Mouse (Mus musculus) limb, embryonic 14.5 days (tissue): Measurements from ENCODE around the gene Gm37240. TPM values are rescaled to one million over a fixed set of nuclear protein-coding genes. Genes with fewer than 3 reads are reported as not detected.

Experiments
- ATAC-seq: fragments of 200-750 bp; cut with Nextera tagmentation; 2 replicates; pipeline ENCODE4 v1.8.0; 2017; ENCODE audit warnings: low read depth, moderate number of reproducible peaks, moderate TSS enrichment; ENCODE audit not compliant: low FRiP score
- DNase-seq: peaks from one replicate; pipeline ENCODE4 v3.0.0-alpha.2; 2015; ENCODE audit warnings: low spot score
- H3K27ac ChIP-seq: fragments of 300-500 bp; sonication (generic); replicated peaks from 2 replicates; pipeline ENCODE4 v1.5.1; 2014; ENCODE audit warnings: low read depth, mild to moderate bottlenecking, low read length, moderate library complexity, mixed read lengths
- H3K27me3 ChIP-seq: fragments of 300-500 bp; sonication (generic); 2 replicates; pipeline ENCODE4 v1.6.1; 2014; ENCODE audit warnings: low read length, mixed read lengths; ENCODE audit not compliant: control insufficient read depth, insufficient read depth
- H3K36me3 ChIP-seq: fragments of 300-500 bp; sonication (generic); 2 replicates; pipeline ENCODE4 v1.6.1; 2014; ENCODE audit warnings: mild to moderate bottlenecking, low read length, moderate library complexity, mixed read lengths; ENCODE audit not compliant: control insufficient read depth, insufficient read depth
- H3K4me1 ChIP-seq: fragments of 300-500 bp; sonication (generic); 2 replicates; pipeline ENCODE4 v1.6.1; 2014; ENCODE audit warnings: antibody characterized with exemption, low read length, mixed read lengths; ENCODE audit not compliant: control insufficient read depth, insufficient read depth
- H3K4me2 ChIP-seq: fragments of 300-500 bp; sonication (generic); replicated peaks from 2 replicates; pipeline ENCODE4 v1.6.1; 2014; ENCODE audit warnings: low read depth, mild to moderate bottlenecking, low read length, moderate library complexity; ENCODE audit not compliant: severe bottlenecking
- H3K4me3 ChIP-seq: fragments of 300-500 bp; sonication (generic); replicated peaks from 2 replicates; pipeline ENCODE4 v1.5.1; 2014; ENCODE audit warnings: low read length
- H3K9ac ChIP-seq: fragments of 300-500 bp; sonication (generic); 2 replicates; pipeline ENCODE4 v1.6.1; 2014; ENCODE audit warnings: mild to moderate bottlenecking, low read depth, low read length, moderate library complexity; ENCODE audit not compliant: severe bottlenecking
- H3K9me3 ChIP-seq: fragments of 300-500 bp; sonication (generic); 2 replicates; pipeline ENCODE4 v1.6.1; 2016; ENCODE audit warnings: low read length; ENCODE audit not compliant: control insufficient read depth
- POLR2A ChIP-seq: fragments of 200-500 bp; IDR thresholded peaks from 2 replicates; pipeline ENCODE4 v1.8.0; 2012; ENCODE audit warnings: inconsistent platforms, mild to moderate bottlenecking, moderate library complexity, borderline replicate concordance; ENCODE audit not compliant: insufficient read depth, insufficient read length; ENCODE audit errors: extremely low read depth
- WGBS: fragments of 180-500 bp; shearing (Covaris S2); extraction: QIAGEN DNeasy Blood & Tissue Kit; methylation state at CpG from one replicate; pipeline ENCODE4 v1.1.7; 2014; 5-methylcytosine and 5-hydroxymethylcytosine counted together
- polyA plus RNA-seq, 2 experiments: library from polyadenylated mRNA; depleted of rRNA in 1 of 2; stranded (reverse) in 1 of 2; unstranded in 1 of 2; fragments of >200 nt; fragmentation: Nextera tagmentation in 1 of 2; extraction: Ambion mirVana in 1 of 2; gene quantifications; 2 replicates each; pipeline versions ENCODE4 v1.2.1 to v1.2.3; 2012 to 2014

Gene Gm37240
- polyA plus RNA-seq, 2 experiments, result 2.0 to 13.4 TPM

DNA sequence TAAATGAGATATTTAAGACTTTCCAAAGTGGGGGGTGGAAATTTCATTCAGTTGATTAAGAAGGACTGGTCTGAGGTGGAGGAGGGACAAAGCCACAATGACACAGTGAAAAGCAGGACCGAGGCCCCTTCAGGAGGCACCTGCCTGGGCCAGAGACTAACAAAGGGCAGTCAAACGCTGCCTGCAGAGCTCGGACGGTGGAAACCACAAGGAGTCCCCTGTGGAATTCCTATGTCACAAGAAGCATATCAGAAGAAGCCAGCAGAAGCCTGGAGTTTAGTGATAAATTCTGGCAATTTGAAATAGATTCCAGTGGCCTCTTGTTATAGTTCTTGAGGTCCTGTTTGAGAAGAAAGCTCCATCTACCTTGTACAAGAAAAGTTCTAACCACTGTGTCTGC lies 30.2 kb downstream of the Gm37240 start:
- no peak for ATAC-seq
- 52% methylated on average over 4 of the region's 4 CpGs for WGBS
- H3K9me3 ChIP-seq, result no peaks in the 10 kb centered on the region
- no peaks in the 10 kb centered on the region for H3K27me3 ChIP-seq
- H3K4me2 ChIP-seq, result no peak overlapping the region
- no peak overlapping the region for H3K9ac ChIP-seq
- no peak for DNase-seq
- no peaks in the 10 kb centered on the region for H3K36me3 ChIP-seq
- H3K4me3 ChIP-seq, result no peak overlapping the region
- no peak for TF ChIP-seq POLR2A
- H3K27ac ChIP-seq, result no peak overlapping the region
- peaks cover 4% of the 10 kb centered on the region; the same call in 1 of the 2 replicates for H3K4me1 ChIP-seq

DNA sequence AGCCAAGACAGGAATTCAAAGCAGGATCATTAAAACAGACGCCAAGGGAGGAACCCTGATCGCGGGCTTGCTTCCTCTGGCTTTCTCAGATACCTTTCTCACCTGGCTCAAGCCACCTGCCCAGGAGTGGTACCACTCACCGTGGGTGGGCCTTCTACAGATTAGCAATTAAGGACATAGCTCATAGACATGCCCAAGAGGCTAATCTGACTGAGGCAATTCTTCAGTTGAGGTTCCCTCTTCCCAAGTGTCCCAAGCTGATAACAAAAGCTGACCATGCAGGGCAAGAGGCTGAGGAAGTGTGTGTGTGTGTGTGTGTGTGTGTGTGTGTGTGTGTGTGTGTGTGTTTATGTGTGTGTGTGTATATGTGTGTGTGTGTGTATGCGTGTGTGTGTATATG lies 31.4 kb downstream of the Gm37240 start:
- H3K9me3 ChIP-seq, result no peaks in the 10 kb centered on the region
- peaks cover 4% of the 10 kb centered on the region; the same call in 1 of the 2 replicates for H3K4me1 ChIP-seq
- TF ChIP-seq POLR2A, result no peak
- no peak overlapping the region for H3K4me2 ChIP-seq
- no peak overlapping the region for H3K9ac ChIP-seq
- no peaks in the 10 kb centered on the region for H3K27me3 ChIP-seq
- WGBS, result 70% methylated on average over 5 of the region's 5 CpGs
- H3K27ac ChIP-seq, result no peak overlapping the region
- DNase-seq, result no peak
- H3K36me3 ChIP-seq, result no peaks in the 10 kb centered on the region
- no peak for ATAC-seq
- H3K4me3 ChIP-seq, result no peak overlapping the region

DNA sequence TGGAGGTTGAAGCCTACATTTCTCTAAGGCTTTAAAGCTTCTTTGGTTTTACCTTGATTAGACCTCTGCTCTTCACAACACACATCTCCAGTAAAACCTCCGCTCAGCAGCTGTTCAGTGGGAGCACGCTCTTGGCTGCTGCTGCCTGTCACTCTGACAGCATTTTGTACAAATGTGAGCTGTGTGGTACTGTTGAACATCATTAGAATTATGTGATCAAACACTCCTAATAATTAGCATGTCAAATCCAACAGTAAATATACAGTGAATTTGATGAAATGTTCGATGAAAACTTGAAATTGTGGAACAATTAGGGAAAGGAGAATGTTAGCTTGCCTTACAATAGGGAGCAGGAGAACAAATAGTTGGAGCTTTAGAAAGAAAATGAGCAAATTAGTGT lies 32.3 kb downstream of the Gm37240 start:
- Histone ChIP-seq H3K4me1 (peaks cover 4% of the 10 kb centered on the region; the same call in 1 of the 2 replicates), H3K4me3 (no peak overlapping the region), H3K4me2 (no peak overlapping the region), H3K36me3 (no peaks in the 10 kb centered on the region), H3K9ac (no peak overlapping the region), H3K27ac (no peak overlapping the region), H3K9me3 (no peaks in the 10 kb centered on the region), H3K27me3 (no peaks in the 10 kb centered on the region)
- no peak for DNase-seq
- no peak for TF ChIP-seq POLR2A
- ATAC-seq, result no peak
- 80% methylated on average over 3 of the region's 3 CpGs for WGBS

DNA sequence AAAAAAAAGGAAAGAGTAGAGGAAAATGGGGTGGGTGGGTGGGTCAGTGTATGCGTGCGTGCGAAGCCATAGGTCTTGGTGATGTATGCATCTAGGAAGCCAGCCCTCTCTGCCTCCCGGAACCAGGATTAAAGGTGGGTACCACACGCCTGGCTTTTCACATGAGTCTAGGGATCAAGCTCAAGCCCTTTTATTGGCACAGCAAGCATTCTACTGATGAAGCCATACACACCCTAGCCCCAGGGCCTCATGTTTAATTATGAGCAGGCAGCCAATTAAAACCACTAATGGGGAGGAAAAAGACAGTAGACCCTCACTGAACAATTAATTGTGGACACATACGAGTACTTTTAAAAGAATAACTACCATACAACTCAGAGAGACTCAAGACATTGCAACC lies 33.2 kb downstream of the Gm37240 start:
- Histone ChIP-seq H3K4me2 (no peak overlapping the region), H3K27me3 (no peaks in the 10 kb centered on the region), H3K36me3 (no peaks in the 10 kb centered on the region), H3K4me1 (peaks cover 4% of the 10 kb centered on the region; the same call in 1 of the 2 replicates), H3K9ac (no peak overlapping the region), H3K4me3 (no peak overlapping the region), H3K9me3 (no peaks in the 10 kb centered on the region), H3K27ac (no peak overlapping the region)
- ATAC-seq (no peak), DNase-seq (no peak)
- no peak for TF ChIP-seq POLR2A
- WGBS, result 54% methylated on average over 6 of the region's 6 CpGs

DNA sequence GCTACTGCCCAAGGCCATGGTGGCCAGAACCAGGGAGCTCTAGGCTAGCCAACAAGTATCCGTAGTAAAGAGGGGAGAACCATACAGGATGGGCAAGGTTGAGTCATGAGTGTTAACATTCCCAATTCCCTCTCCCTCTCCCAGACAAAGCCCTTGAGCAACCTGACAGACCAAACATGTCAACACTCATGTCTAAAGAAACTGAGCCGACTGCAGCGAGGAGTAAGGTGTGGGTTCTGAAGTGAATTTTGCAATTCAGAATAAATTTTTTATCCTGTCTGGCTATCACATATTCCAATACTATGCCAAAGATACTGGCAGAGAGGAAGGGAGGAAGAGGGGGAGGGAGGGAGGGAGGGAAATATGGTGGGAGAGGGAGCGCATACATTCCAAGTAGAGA lies 33.6 kb downstream of the Gm37240 start:
- TF ChIP-seq POLR2A, result no peak
- H3K4me2 ChIP-seq, result no peak overlapping the region
- no peaks in the 10 kb centered on the region for H3K9me3 ChIP-seq
- 85% methylated on average over 4 of the region's 4 CpGs for WGBS
- no peak overlapping the region for H3K4me3 ChIP-seq
- H3K4me1 ChIP-seq, result peaks cover under 1% of the 10 kb centered on the region; the same call in 1 of the 2 replicates
- no peaks in the 10 kb centered on the region for H3K27me3 ChIP-seq
- H3K9ac ChIP-seq, result no peak overlapping the region
- ATAC-seq, result no peak
- no peaks in the 10 kb centered on the region for H3K36me3 ChIP-seq
- DNase-seq, result no peak
- no peak overlapping the region for H3K27ac ChIP-seq

DNA sequence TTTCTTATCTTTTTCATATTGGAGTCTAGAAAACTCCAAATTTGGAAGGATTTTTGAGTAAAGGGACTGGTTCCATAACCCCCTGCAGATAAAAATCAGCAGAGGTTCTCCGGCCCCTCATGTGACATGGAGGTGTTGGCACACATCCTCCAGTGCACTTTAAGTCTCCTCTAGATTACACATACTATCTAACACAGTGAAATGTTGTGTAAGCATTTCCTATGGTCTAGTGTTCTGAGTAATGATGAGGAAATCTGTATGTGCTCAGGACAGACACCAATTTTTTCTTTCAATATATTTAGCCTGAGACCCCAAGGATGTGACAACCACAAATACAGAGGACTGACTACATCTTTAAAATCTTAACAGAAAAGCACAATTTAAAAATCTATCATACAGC lies 37.2 kb downstream of the Gm37240 start:
- Histone ChIP-seq H3K27ac (no peak overlapping the region), H3K36me3 (no peaks in the 10 kb centered on the region), H3K9me3 (no peaks in the 10 kb centered on the region), H3K9ac (no peak overlapping the region), H3K4me2 (no peak overlapping the region), H3K27me3 (no peaks in the 10 kb centered on the region), H3K4me1 (no peaks in the 10 kb centered on the region), H3K4me3 (no peak overlapping the region)
- WGBS, result 86% methylated on average over 1 of the region's 1 CpGs
- TF ChIP-seq POLR2A, result no peak
- ATAC-seq, result no peak
- no peak for DNase-seq
